Mouse (Mus musculus): ENCODE measurements around the gene Gm20388.

- TF ChIP-seq POLR2A (IDR thresholded peaks at IDR 0.05; ENCODE audit: insufficient read depth, low read length) (no peak), CTCF (IDR thresholded peaks at IDR 0.05; ENCODE audit: low read depth, low read length) (no peak)
Observed at GRCm38 (mm10) chr8:120066226-120066625, 155.6 kb downstream of the Gm20388 start.

All from ES-Bruce4 (cell line).